Mouse (Mus musculus): Measurements from ENCODE around the gene Rpl36. TPM values are rescaled to one million over a fixed set of nuclear protein-coding genes. Genes with fewer than 3 reads are reported as not detected.

Gene Rpl36
- 828 and 951 TPM in 2 replicates for polyA plus RNA-seq (2015; fragmentation: Nextera tagmentation; extraction: Ambion mirVana)

GRCm38 (mm10) chr17:56613236-56613844, at the start of gene Rpl36:
Gene Rpl36, plus strand, starts transcription at chr17:56613416.
- H3K27me3 ChIP-seq (ENCODE audit: control insufficient read depth, insufficient read depth, low read depth, low read length) = no peaks in the 10 kb centered on the region
- under 1% methylated on average over 52 of the region's 52 CpGs for WGBS (ENCODE audit: insufficient replicate concordance)
- peak within 1 kb of the TSS; percentile 80 for H3K4me3 ChIP-seq (ENCODE audit: low read depth, low read length)
- H3K27ac ChIP-seq (ENCODE audit: low read length) = peak within 1 kb of the TSS; percentile 83
- peaks cover 44% of the 10 kb centered on the region for H3K4me1 ChIP-seq (ENCODE audit: control insufficient read depth, low read depth, low read length)
- peak; percentile 58 for ATAC-seq (ENCODE audit: low read depth)
- H3K4me2 ChIP-seq (ENCODE audit: low read depth, low read length) = peak within 1 kb of the TSS; percentile 75
- no peaks in the 10 kb centered on the region for H3K9me3 ChIP-seq (replicated peaks; ENCODE audit: control insufficient read depth, low read length)
- peak within 1 kb of the TSS; percentile 75 for H3K9ac ChIP-seq (ENCODE audit: low read depth, low read length)
- H3K36me3 ChIP-seq (ENCODE audit: control insufficient read depth, insufficient read depth) = peaks cover 21% of the 10 kb centered on the region

- H3K4me2 ChIP-seq (ENCODE audit: low read depth, low read length) = no peak overlapping the region
- no peaks in the 10 kb centered on the region for H3K4me1 ChIP-seq (ENCODE audit: control insufficient read depth, low read depth, low read length)
- no peak overlapping the region for H3K27ac ChIP-seq (ENCODE audit: low read length)
- H3K9ac ChIP-seq (ENCODE audit: low read depth, low read length) = no peak overlapping the region
- H3K4me3 ChIP-seq (ENCODE audit: low read depth, low read length) = no peak overlapping the region
- no peaks in the 10 kb centered on the region for H3K27me3 ChIP-seq (ENCODE audit: control insufficient read depth, insufficient read depth, low read depth, low read length)
- peaks cover 94% of the 10 kb centered on the region for H3K36me3 ChIP-seq (ENCODE audit: control insufficient read depth, insufficient read depth)
- no peak; the same call in 1 of the 2 replicates for ATAC-seq (ENCODE audit: low read depth)
- H3K9me3 ChIP-seq (replicated peaks; ENCODE audit: control insufficient read depth, low read length) = no peaks in the 10 kb centered on the region
- WGBS (ENCODE audit: insufficient replicate concordance) = 95% methylated on average over 29 of the region's 29 CpGs
These were observed 46.9 kb upstream of the Rpl36 start for GRCm38 (mm10) chr17:56566293-56566692.

GRCm38 (mm10) chr17:56566918-56567317, 46.3 kb upstream of the Rpl36 start:
- no peak overlapping the region for H3K9ac ChIP-seq (ENCODE audit: low read depth, low read length)
- ATAC-seq (ENCODE audit: low read depth) = no peak
- 88% methylated on average over 5 of the region's 5 CpGs for WGBS (ENCODE audit: insufficient replicate concordance)
- no peaks in the 10 kb centered on the region for H3K4me1 ChIP-seq (ENCODE audit: control insufficient read depth, low read depth, low read length)
- H3K27ac ChIP-seq (ENCODE audit: low read length) = no peak overlapping the region
- no peak overlapping the region for H3K4me3 ChIP-seq (ENCODE audit: low read depth, low read length)
- no peaks in the 10 kb centered on the region for H3K9me3 ChIP-seq (replicated peaks; ENCODE audit: control insufficient read depth, low read length)
- H3K4me2 ChIP-seq (ENCODE audit: low read depth, low read length) = no peak overlapping the region
- no peaks in the 10 kb centered on the region for H3K27me3 ChIP-seq (ENCODE audit: control insufficient read depth, insufficient read depth, low read depth, low read length)
- peaks cover 93% of the 10 kb centered on the region for H3K36me3 ChIP-seq (ENCODE audit: control insufficient read depth, insufficient read depth)

GRCm38 (mm10) chr17:56567370-56567769, 45.8 kb upstream of the Rpl36 start:
- Histone ChIP-seq H3K9me3 (replicated peaks; ENCODE audit: control insufficient read depth, low read length) (no peaks in the 10 kb centered on the region), H3K4me1 (ENCODE audit: control insufficient read depth, low read depth, low read length) (no peaks in the 10 kb centered on the region), H3K4me3 (ENCODE audit: low read depth, low read length) (no peak overlapping the region), H3K27me3 (ENCODE audit: control insufficient read depth, insufficient read depth, low read depth, low read length) (no peaks in the 10 kb centered on the region), H3K27ac (ENCODE audit: low read length) (no peak overlapping the region), H3K36me3 (ENCODE audit: control insufficient read depth, insufficient read depth) (peaks cover 91% of the 10 kb centered on the region), H3K9ac (ENCODE audit: low read depth, low read length) (no peak overlapping the region), H3K4me2 (ENCODE audit: low read depth, low read length) (no peak overlapping the region)
- ATAC-seq (ENCODE audit: low read depth) = no peak
- WGBS (ENCODE audit: insufficient replicate concordance) = 82% methylated on average over 4 of the region's 4 CpGs

GRCm38 (mm10) chr17:56570287-56570686, 42.9 kb upstream of the Rpl36 start:
- H3K4me2 ChIP-seq (ENCODE audit: low read depth, low read length) = no peak overlapping the region
- H3K4me1 ChIP-seq (ENCODE audit: control insufficient read depth, low read depth, low read length) = peaks cover 2% of the 10 kb centered on the region; the same call in 1 of the 2 replicates
- H3K9ac ChIP-seq (ENCODE audit: low read depth, low read length) = no peak overlapping the region
- H3K27ac ChIP-seq (ENCODE audit: low read length) = no peak overlapping the region
- no peak overlapping the region for H3K4me3 ChIP-seq (ENCODE audit: low read depth, low read length)
- H3K36me3 ChIP-seq (ENCODE audit: control insufficient read depth, insufficient read depth) = peaks cover 87% of the 10 kb centered on the region
- WGBS (ENCODE audit: insufficient replicate concordance) = 92% methylated on average over 4 of the region's 4 CpGs
- no peaks in the 10 kb centered on the region for H3K27me3 ChIP-seq (ENCODE audit: control insufficient read depth, insufficient read depth, low read depth, low read length)
- no peaks in the 10 kb centered on the region for H3K9me3 ChIP-seq (replicated peaks; ENCODE audit: control insufficient read depth, low read length)
- ATAC-seq (ENCODE audit: low read depth) = no peak

- WGBS (ENCODE audit: insufficient replicate concordance) = 77% methylated on average over 1 of the region's 1 CpGs
- no peaks in the 10 kb centered on the region for H3K27me3 ChIP-seq (ENCODE audit: control insufficient read depth, insufficient read depth, low read depth, low read length)
- peaks cover 2% of the 10 kb centered on the region; the same call in 1 of the 2 replicates for H3K4me1 ChIP-seq (ENCODE audit: control insufficient read depth, low read depth, low read length)
- H3K27ac ChIP-seq (ENCODE audit: low read length) = no peak overlapping the region
- no peak overlapping the region for H3K9ac ChIP-seq (ENCODE audit: low read depth, low read length)
- no peak overlapping the region for H3K4me2 ChIP-seq (ENCODE audit: low read depth, low read length)
- H3K9me3 ChIP-seq (replicated peaks; ENCODE audit: control insufficient read depth, low read length) = no peaks in the 10 kb centered on the region
- H3K4me3 ChIP-seq (ENCODE audit: low read depth, low read length) = no peak overlapping the region
- H3K36me3 ChIP-seq (ENCODE audit: control insufficient read depth, insufficient read depth) = peaks cover 80% of the 10 kb centered on the region
- no peak for ATAC-seq (ENCODE audit: low read depth)
These were observed 41.1 kb upstream of the Rpl36 start for GRCm38 (mm10) chr17:56572154-56572553.

GRCm38 (mm10) chr17:56572939-56573338, 40.3 kb upstream of the Rpl36 start:
- Histone ChIP-seq H3K9me3 (replicated peaks; ENCODE audit: control insufficient read depth, low read length) (no peaks in the 10 kb centered on the region), H3K4me3 (ENCODE audit: low read depth, low read length) (no peak overlapping the region), H3K4me2 (ENCODE audit: low read depth, low read length) (no peak overlapping the region), H3K9ac (ENCODE audit: low read depth, low read length) (no peak overlapping the region), H3K36me3 (ENCODE audit: control insufficient read depth, insufficient read depth) (peaks cover 80% of the 10 kb centered on the region), H3K27me3 (ENCODE audit: control insufficient read depth, insufficient read depth, low read depth, low read length) (no peaks in the 10 kb centered on the region), H3K27ac (ENCODE audit: low read length) (no peak overlapping the region; the same call in 1 of the 2 replicates), H3K4me1 (ENCODE audit: control insufficient read depth, low read depth, low read length) (peaks cover 2% of the 10 kb centered on the region; the same call in 1 of the 2 replicates)
- ATAC-seq (ENCODE audit: low read depth) = peak; percentile 53
- WGBS (ENCODE audit: insufficient replicate concordance) = 85% methylated on average over 3 of the region's 3 CpGs

- 36% methylated on average over 1 of the region's 1 CpGs for WGBS (ENCODE audit: insufficient replicate concordance)
- ATAC-seq (ENCODE audit: low read depth) = no peak
- Histone ChIP-seq H3K27me3 (ENCODE audit: control insufficient read depth, insufficient read depth, low read depth, low read length) (no peaks in the 10 kb centered on the region), H3K36me3 (ENCODE audit: control insufficient read depth, insufficient read depth) (peaks cover 43% of the 10 kb centered on the region), H3K27ac (ENCODE audit: low read length) (peak overlapping the region; percentile 97), H3K4me3 (ENCODE audit: low read depth, low read length) (peak overlapping the region; percentile 96), H3K4me1 (ENCODE audit: control insufficient read depth, low read depth, low read length) (peaks cover 36% of the 10 kb centered on the region), H3K9ac (ENCODE audit: low read depth, low read length) (peak overlapping the region; percentile 96), H3K9me3 (replicated peaks; ENCODE audit: control insufficient read depth, low read length) (no peaks in the 10 kb centered on the region), H3K4me2 (ENCODE audit: low read depth, low read length) (peak overlapping the region; percentile 86)
These were observed 30.1 kb upstream of the Rpl36 start for GRCm38 (mm10) chr17:56583071-56583470.

- Histone ChIP-seq H3K4me3 (ENCODE audit: low read depth, low read length) (peak overlapping the region; percentile 96), H3K9me3 (replicated peaks; ENCODE audit: control insufficient read depth, low read length) (no peaks in the 10 kb centered on the region), H3K27me3 (ENCODE audit: control insufficient read depth, insufficient read depth, low read depth, low read length) (no peaks in the 10 kb centered on the region), H3K4me1 (ENCODE audit: control insufficient read depth, low read depth, low read length) (peaks cover 36% of the 10 kb centered on the region), H3K4me2 (ENCODE audit: low read depth, low read length) (peak overlapping the region; percentile 86), H3K27ac (ENCODE audit: low read length) (peak overlapping the region; percentile 97), H3K9ac (ENCODE audit: low read depth, low read length) (peak overlapping the region; percentile 96), H3K36me3 (ENCODE audit: control insufficient read depth, insufficient read depth) (peaks cover 43% of the 10 kb centered on the region)
- no peak; the same call in 1 of the 2 replicates for ATAC-seq (ENCODE audit: low read depth)
- under 1% methylated on average over 33 of the region's 33 CpGs for WGBS (ENCODE audit: insufficient replicate concordance)
These were observed 29.5 kb upstream of the Rpl36 start for GRCm38 (mm10) chr17:56583611-56584256.
